Mouse (Mus musculus) midbrain, embryonic 16.5 days (tissue): ENCODE results near the gene Zfp423. TPM values are rescaled to one million over a fixed set of nuclear protein-coding genes. Genes with fewer than 3 reads are reported as not detected.

ENCODE experiments used
- ATAC-seq: fragments of 200-750 bp; cut with Nextera tagmentation; 2 replicates; pipeline ENCODE4 v1.8.0; 2017; ENCODE audit warnings: moderate TSS enrichment
- H3K27ac ChIP-seq: fragments of 300-500 bp; sonication (generic); 2 replicates; pipeline ENCODE4 v1.5.1; 2014; ENCODE audit warnings: mild to moderate bottlenecking, low read length, mixed read lengths
- H3K27me3 ChIP-seq: fragments of 300-500 bp; sonication (generic); 2 replicates; pipeline ENCODE4 v1.6.1; 2014; ENCODE audit warnings: low read depth, low read length, mixed read lengths; ENCODE audit not compliant: control insufficient read depth, insufficient read depth
- H3K36me3 ChIP-seq: fragments of 300-500 bp; sonication (generic); 2 replicates; pipeline ENCODE4 v1.6.1; 2014; ENCODE audit warnings: mild to moderate bottlenecking, low read length, moderate library complexity, mixed read lengths; ENCODE audit not compliant: control insufficient read depth, insufficient read depth
- H3K4me1 ChIP-seq: fragments of 300-500 bp; sonication (generic); 2 replicates; pipeline ENCODE4 v1.6.1; 2014; ENCODE audit warnings: mild to moderate bottlenecking, low read length, mixed read lengths; ENCODE audit not compliant: control insufficient read depth, insufficient read depth
- H3K4me2 ChIP-seq: fragments of 300-500 bp; sonication (generic); 2 replicates; pipeline ENCODE4 v1.6.1; 2014; ENCODE audit warnings: mild to moderate bottlenecking, low read length, mixed read lengths
- H3K4me3 ChIP-seq: fragments of 300-500 bp; sonication (generic); 2 replicates; pipeline ENCODE4 v1.5.1; 2014; ENCODE audit warnings: low read depth, mild to moderate bottlenecking, low read length, moderate library complexity, mixed read lengths
- H3K9ac ChIP-seq: fragments of 300-500 bp; sonication (generic); 2 replicates; pipeline ENCODE4 v1.6.1; 2014; ENCODE audit warnings: low read depth, low read length, mixed read lengths
- H3K9me3 ChIP-seq: fragments of 300-500 bp; sonication (generic); replicated peaks from 2 replicates; pipeline ENCODE4 v1.6.1; 2014; ENCODE audit warnings: mild to moderate bottlenecking, low read length, mixed read lengths; ENCODE audit not compliant: control insufficient read depth, poor library complexity, severe bottlenecking
- WGBS: fragments of 180-500 bp; shearing (Covaris S2); extraction: QIAGEN DNeasy Blood & Tissue Kit; methylation state at CpG from one replicate; pipeline ENCODE4 v1.1.7; 2014; 5-methylcytosine and 5-hydroxymethylcytosine counted together
- polyA plus RNA-seq: library from polyadenylated mRNA; unstranded; fragments of >200 nt; fragmentation: Nextera tagmentation; extraction: Ambion mirVana; gene quantifications from 2 replicates; pipeline ENCODE4 v1.2.1, GENCODE M21; 2015

Zfp423 gene
- polyA plus RNA-seq, 1 experiment from 2014 or later = 28.1 TPM

GRCm38 (mm10) chr8:87957871-87958450 is 1.4 kb downstream of the Zfp423 start:
- WGBS = under 1% methylated on average over 20 of the region's 20 CpGs
- peak overlapping the region; percentile 97 for H3K27ac ChIP-seq
- no peak for ATAC-seq

GRCm38 (mm10) chr8:87956001-87956400 is 3.4 kb downstream of the Zfp423 start:
- H3K4me1 ChIP-seq = peaks cover 47% of the 10 kb centered on the region
- 49% methylated on average over 5 of the region's 5 CpGs for WGBS
- H3K36me3 ChIP-seq = no peaks in the 10 kb centered on the region
- peak overlapping the region; percentile 30; the same call in 1 of the 2 replicates for H3K4me2 ChIP-seq
- H3K27ac ChIP-seq = no peak overlapping the region; the same call in 1 of the 2 replicates
- no peaks in the 10 kb centered on the region for H3K27me3 ChIP-seq
- H3K4me3 ChIP-seq = no peak overlapping the region
- H3K9me3 ChIP-seq = no peaks in the 10 kb centered on the region
- no peak overlapping the region for H3K9ac ChIP-seq
- no peak for ATAC-seq

More at GRCm38 (mm10) chr8:87957871-87958450, 1.4 kb downstream of the Zfp423 start:
- peak overlapping the region; percentile 89 for H3K4me2 ChIP-seq
- no peaks in the 10 kb centered on the region for H3K9me3 ChIP-seq
- peak overlapping the region; percentile 93 for H3K9ac ChIP-seq
- no peaks in the 10 kb centered on the region for H3K36me3 ChIP-seq
- peak overlapping the region; percentile 75 for H3K4me3 ChIP-seq
- H3K4me1 ChIP-seq = peaks cover 65% of the 10 kb centered on the region
- H3K27me3 ChIP-seq = no peaks in the 10 kb centered on the region; the same call in 1 of the 2 replicates

GRCm38 (mm10) chr8:87953473-87953872 is 5.9 kb downstream of the Zfp423 start:
- no peaks in the 10 kb centered on the region for H3K27me3 ChIP-seq
- H3K9ac ChIP-seq = peak overlapping the region; percentile 37; the same call in 1 of the 2 replicates
- H3K9me3 ChIP-seq = no peaks in the 10 kb centered on the region
- peaks cover 47% of the 10 kb centered on the region for H3K4me1 ChIP-seq
- ATAC-seq = no peak
- H3K4me2 ChIP-seq = peak overlapping the region; percentile 33; the same call in 1 of the 2 replicates
- WGBS = 9% methylated on average over 5 of the region's 5 CpGs
- H3K27ac ChIP-seq = peak overlapping the region; percentile 36; the same call in 1 of the 2 replicates
- H3K36me3 ChIP-seq = no peaks in the 10 kb centered on the region
- H3K4me3 ChIP-seq = no peak overlapping the region

- Histone ChIP-seq H3K27ac (no peak overlapping the region), H3K36me3 (no peaks in the 10 kb centered on the region), H3K4me1 (peaks cover 38% of the 10 kb centered on the region), H3K4me3 (no peak overlapping the region), H3K9me3 (no peaks in the 10 kb centered on the region), H3K9ac (no peak overlapping the region), H3K27me3 (no peaks in the 10 kb centered on the region), H3K4me2 (no peak overlapping the region)
- WGBS = 68% methylated on average over 6 of the region's 6 CpGs
- no peak for ATAC-seq
Observed at GRCm38 (mm10) chr8:87952298-87952697, 7.1 kb downstream of the Zfp423 start.

GRCm38 (mm10) chr8:87944225-87944934 is 15.0 kb downstream of the Zfp423 start:
- no peak for ATAC-seq

GRCm38 (mm10) chr8:87943651-87944091 is 15.7 kb downstream of the Zfp423 start:
- Histone ChIP-seq H3K27me3 (no peaks in the 10 kb centered on the region), H3K9ac (peak overlapping the region; percentile 77), H3K4me1 (peaks cover 30% of the 10 kb centered on the region), H3K36me3 (no peaks in the 10 kb centered on the region), H3K4me3 (peak overlapping the region; percentile 44), H3K9me3 (no peaks in the 10 kb centered on the region), H3K27ac (no peak overlapping the region), H3K4me2 (peak overlapping the region; percentile 91)
- 5% methylated on average over 41 of the region's 42 CpGs for WGBS
- peak; percentile 54; the same call in 1 of the 2 replicates for ATAC-seq

More at GRCm38 (mm10) chr8:87944225-87944934, 15.0 kb downstream of the Zfp423 start:
- no peaks in the 10 kb centered on the region for H3K27me3 ChIP-seq
- WGBS = 26% methylated on average over 5 of the region's 5 CpGs
- H3K9me3 ChIP-seq = no peaks in the 10 kb centered on the region
- no peak overlapping the region for H3K27ac ChIP-seq
- H3K4me2 ChIP-seq = peak overlapping the region; percentile 91
- H3K9ac ChIP-seq = peak overlapping the region; percentile 77
- peaks cover 22% of the 10 kb centered on the region for H3K4me1 ChIP-seq
- no peaks in the 10 kb centered on the region for H3K36me3 ChIP-seq
- H3K4me3 ChIP-seq = no peak overlapping the region

GRCm38 (mm10) chr8:87940646-87941045 is 18.7 kb downstream of the Zfp423 start:
- no peak for ATAC-seq

GRCm38 (mm10) chr8:87939308-87939936 is 20.0 kb downstream of the Zfp423 start:
- WGBS = 15% methylated on average over 8 of the region's 8 CpGs
- H3K9ac ChIP-seq = peak overlapping the region; percentile 47; the same call in 1 of the 2 replicates
- no peak for ATAC-seq

More at GRCm38 (mm10) chr8:87940646-87941045, 18.7 kb downstream of the Zfp423 start:
- Histone ChIP-seq H3K9me3 (no peaks in the 10 kb centered on the region), H3K4me1 (peaks cover 48% of the 10 kb centered on the region), H3K27ac (no peak overlapping the region), H3K4me3 (no peak overlapping the region), H3K4me2 (no peak overlapping the region), H3K36me3 (no peaks in the 10 kb centered on the region), H3K27me3 (no peaks in the 10 kb centered on the region), H3K9ac (no peak overlapping the region)
- WGBS = 29% methylated on average over 6 of the region's 6 CpGs

More at GRCm38 (mm10) chr8:87939308-87939936, 20.0 kb downstream of the Zfp423 start:
- Histone ChIP-seq H3K4me2 (peak overlapping the region; percentile 26), H3K4me1 (peaks cover 47% of the 10 kb centered on the region), H3K27ac (peak overlapping the region; percentile 57), H3K36me3 (no peaks in the 10 kb centered on the region), H3K4me3 (no peak overlapping the region), H3K27me3 (no peaks in the 10 kb centered on the region), H3K9me3 (no peaks in the 10 kb centered on the region)
